Comparison of ENCODE assay signal across 19 mouse cellular contexts in the genomic region with DNA sequence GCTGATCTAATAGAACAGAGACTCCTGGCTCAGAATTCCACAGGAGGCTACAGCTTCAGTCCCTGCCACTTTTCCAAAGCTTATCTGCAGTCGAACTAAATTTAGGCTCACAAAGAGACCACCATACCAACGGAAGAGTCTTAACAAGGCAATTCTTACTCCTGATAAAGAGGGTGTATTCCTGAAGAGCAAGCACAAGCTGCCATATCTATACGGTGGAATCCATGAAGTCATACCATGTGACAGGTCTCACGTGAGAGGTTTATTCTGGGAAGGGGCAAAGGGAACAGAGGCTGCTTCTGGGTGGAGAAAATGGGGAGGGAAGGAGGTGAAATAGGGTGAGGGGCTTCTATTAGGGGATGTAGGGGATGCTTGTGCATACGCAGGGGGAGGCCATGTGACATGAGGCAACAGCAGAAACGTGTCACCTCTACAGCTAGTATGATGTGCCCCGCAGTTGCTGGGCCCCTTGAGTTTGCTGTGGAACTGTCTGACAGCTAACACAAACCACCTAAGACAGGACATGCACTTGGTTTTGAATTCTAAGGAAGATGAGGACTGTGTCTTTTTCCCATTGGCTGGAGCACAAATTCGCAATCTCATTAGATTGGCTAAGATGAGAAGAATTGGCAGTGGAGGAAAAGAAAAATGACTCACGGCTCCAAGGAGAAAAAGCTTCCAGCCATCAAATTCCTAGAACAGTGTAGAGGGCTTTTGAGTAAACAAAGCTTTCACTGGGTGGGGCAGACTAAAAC. TPM values are rescaled to one million over a fixed set of nuclear protein-coding genes. Genes with fewer than 3 reads are reported as not detected.
A peak's percentile ranks its signal among the peaks of the same experiment; 100 is the strongest.
DNase-seq lines count a peak whose midpoint lies in the region; ATAC-seq and TF ChIP-seq lines count a peak whose summit lies in the region.
"Had no signal": no experiment of that assay in that cellular context is flagged by ENCODE, and none has a peak within 500 bp of the region (broad histone marks: within the 10 kb centered on the region; RNA-seq: fewer than 3 reads in every experiment).

No protein-coding gene starts in this region.

- no peak overlapping the region for H3K4me3 ChIP-seq in heart, embryonic 13.5 days
- no peak overlapping the region for H3K4me3 ChIP-seq in heart, postnatal 0 days (ENCODE audit: low read depth, low read length)
- H3K4me3 ChIP-seq: embryonic facial prominence, embryonic 15.5 days; erythroblast, embryonic 14.5 days; forebrain, embryonic 15.5 days; hindbrain, embryonic 10.5 days; intestine, embryonic 15.5 days had no signal

- H3K27ac ChIP-seq in heart, embryonic 13.5 days (replicated peaks), result peak overlapping the region; percentile 84
- peak overlapping the region; percentile 49 for H3K27ac ChIP-seq in heart, postnatal 0 days (ENCODE audit: low read depth)
- H3K27ac ChIP-seq: embryonic facial prominence, embryonic 15.5 days; forebrain, embryonic 15.5 days; hindbrain, embryonic 10.5 days; hindbrain, embryonic 14.5 days; intestine, embryonic 15.5 days had no signal

- no peak overlapping the region for H3K9ac ChIP-seq in heart, embryonic 13.5 days
- H3K9ac ChIP-seq in heart, postnatal 0 days (replicated peaks; ENCODE audit: low read depth, low read length), result no peak overlapping the region
- H3K9ac ChIP-seq: embryonic facial prominence, embryonic 15.5 days; forebrain, embryonic 15.5 days; hindbrain, embryonic 14.5 days; intestine, embryonic 15.5 days had no signal

- peak overlapping the region; percentile 31 for H3K4me2 ChIP-seq in heart, embryonic 13.5 days
- no peak overlapping the region for H3K4me2 ChIP-seq in heart, postnatal 0 days (ENCODE audit: low read depth, low read length)
- H3K4me2 ChIP-seq: embryonic facial prominence, embryonic 15.5 days; forebrain, embryonic 15.5 days; hindbrain, embryonic 14.5 days; intestine, embryonic 15.5 days had no signal

- WGBS in heart, embryonic 13.5 days, result 37% methylated on average over 9 of the region's 9 CpGs
- WGBS in heart, postnatal 0 days, result 32% methylated on average over 9 of the region's 9 CpGs

- peak; percentile 68 for DNase-seq in heart, adult 11 months
- no peak for DNase-seq in heart, postnatal 36 days
- no peak for DNase-seq in heart, postnatal 14 days
- peak; percentile 18 for DNase-seq in heart, postnatal 0 days (ENCODE audit: low spot score)
- no peak for DNase-seq in heart, postnatal 4 days
- peak; percentile 25 for DNase-seq in NIH3T3 (ENCODE audit: low read depth)
- no peak for DNase-seq in gastrocnemius, postnatal 14 days
- DNase-seq: cerebellum, adult 11 months; cerebellum, adult 8-10 months; cerebellum, postnatal 14 days; embryo, embryonic 11 days; kidney, postnatal 10 days had no signal

- no peaks in the 10 kb centered on the region for H3K9me3 ChIP-seq in heart, embryonic 13.5 days
- no peaks in the 10 kb centered on the region for H3K9me3 ChIP-seq in heart, postnatal 0 days (replicated peaks; ENCODE audit: control insufficient read depth, low read length)
- H3K9me3 ChIP-seq: embryonic facial prominence, embryonic 15.5 days; forebrain, embryonic 15.5 days; hindbrain, embryonic 10.5 days; intestine, embryonic 15.5 days had no signal

- ATAC-seq in heart, embryonic 13.5 days (ENCODE audit: extremely low read depth, insufficient number of reproducible peaks, low FRiP score, low TSS enrichment), result peak; percentile 63
- ATAC-seq in heart, postnatal 0 days (ENCODE audit: insufficient read depth, low read depth), result peak; percentile 76
- ATAC-seq: forebrain, embryonic 15.5 days had no signal

- H3K4me1 ChIP-seq in heart, embryonic 13.5 days, result peaks cover 34% of the 10 kb centered on the region
- peaks cover 15% of the 10 kb centered on the region for H3K4me1 ChIP-seq in heart, postnatal 0 days (ENCODE audit: control insufficient read depth, insufficient read depth)
- H3K4me1 ChIP-seq: embryonic facial prominence, embryonic 15.5 days; forebrain, embryonic 15.5 days; hindbrain, embryonic 10.5 days; intestine, embryonic 15.5 days had no signal

- intact Hi-C loops in heart, postnatal 36 days (cut with DNase I), result loop anchor here (5.0 kb wide), 2 partner anchors 146 to 251 kb away; no protein-coding TSS in a partner anchor
- intact Hi-C loops in heart, postnatal 14 days (cut with DNase I), result loop anchor here (5.0 kb wide), 1 partner anchor 251 kb away; no protein-coding TSS in a partner anchor
- intact Hi-C loops in gastrocnemius, postnatal 14 days (cut with DNase I; ENCODE audit: low total_unique reads), result loop anchor here (5.0 to 10.0 kb wide), 3 partner anchors 61 to 144 kb away; no protein-coding TSS in a partner anchor

- no peaks in the 10 kb centered on the region for H3K36me3 ChIP-seq in heart, embryonic 13.5 days
- no peaks in the 10 kb centered on the region for H3K36me3 ChIP-seq in heart, postnatal 0 days (replicated peaks; ENCODE audit: control insufficient read depth, insufficient read depth, low read length)
- H3K36me3 ChIP-seq: embryonic facial prominence, embryonic 15.5 days; forebrain, embryonic 15.5 days; hindbrain, embryonic 10.5 days; intestine, embryonic 15.5 days had no signal

- H3K27me3 ChIP-seq in heart, embryonic 13.5 days (replicated peaks), result peaks cover 7% of the 10 kb centered on the region; the same call in 1 of the 2 replicates
- no peaks in the 10 kb centered on the region for H3K27me3 ChIP-seq in heart, postnatal 0 days (ENCODE audit: control insufficient read depth, insufficient read depth, low read length)
- H3K27me3 ChIP-seq: embryonic facial prominence, embryonic 15.5 days; forebrain, embryonic 15.5 days; intestine, embryonic 15.5 days had no signal

- TF ChIP-seq CTCF in heart, postnatal 0 days (IDR thresholded peaks at IDR 0.05; ENCODE audit: low read depth), result no peak

- TF ChIP-seq EP300 in heart, postnatal 0 days (IDR thresholded peaks at IDR 0.05; ENCODE audit: low read depth), result no peak; the same call in 1 of the 2 replicates

RNA-seq across cellular contexts. Expression of gene Gramd1b, which starts 52.9 kb away (rescaled TPM):
- 10 to 100 TPM; 19.7 to 20.8 TPM for total RNA-seq in heart, postnatal 36 days (2021)
- 5.8 and 6.8 TPM in 2 replicates for polyA plus RNA-seq in heart, embryonic 13.5 days (2015; fragmentation: Nextera tagmentation; extraction: Ambion mirVana)
- 10 to 100 TPM; 19.2 to 24.5 TPM for total RNA-seq in heart, postnatal 14 days (2021)
- 7.3 and 17.4 TPM in 2 replicates for total RNA-seq in heart, postnatal 0 days (2014; rRNA removed; ENCODE audit: low replicate concordance)
- 3.2 and 4.5 TPM in 2 replicates for polyA plus RNA-seq in heart, postnatal 0 days (2015; fragmentation: Nextera tagmentation; extraction: Ambion mirVana)
- total RNA-seq in heart, postnatal 4 days (2021), result 10 to 100 TPM; 11.7 to 12.9 TPM
- total RNA-seq in gastrocnemius, postnatal 14 days (2021), result 10 to 100 TPM; 15.9 to 30.2 TPM

Comparison
In these comparisons a context has a peak if more than half of its experiments do, and no peak if none do; other contexts are left out.
1. DNase-seq: peak in heart, adult 11 months (single experiment), heart, postnatal 0 days (single experiment) and NIH3T3 (single experiment); none in heart, postnatal 36 days (0 of 2), heart, postnatal 14 days (0 of 2), heart, postnatal 4 days (single experiment) and gastrocnemius, postnatal 14 days (single experiment).